Mouse (Mus musculus): ENCODE results near the gene Rhox3a. TPM values are rescaled to one million over a fixed set of nuclear protein-coding genes. Genes with fewer than 3 reads are reported as not detected.
"Not testable (repeated sequence)": the region's sequence is repeated elsewhere in the genome, so short reads cannot be mapped to it uniquely, and the experiment has no call there.

Rhox3a gene
- not detected for total RNA-seq (2021)

GRCm38 (mm10) chrX:37249619-37250018 is at the start of gene Rhox3a:
Gene Rhox3a (plus strand): TSS chrX:37249919.
- DNase-seq; intact Hi-C loops (cut with DNase I): not testable (repeated sequence)

- intact Hi-C loops (cut with DNase I) = no loop called here
- no peak for DNase-seq
Measured at GRCm38 (mm10) chrX:37210941-37211340, 38.8 kb upstream of the Rhox3a start, which contains the start of gene Gm9. Gene Gm9 (minus strand): TSS chrX:37211041.

GRCm38 (mm10) chrX:37222158-37222557 is 27.6 kb upstream of the Rhox3a start, which contains the start of gene Rhox1:
Gene Rhox1 (minus strand): TSS chrX:37222258.
- intact Hi-C loops (cut with DNase I); DNase-seq: not testable (repeated sequence)

GRCm38 (mm10) chrX:37244676-37245075 is 5.0 kb upstream of the Rhox3a start, which contains the start of gene Rhox2a:
Gene Rhox2a (plus strand): TSS chrX:37244976.
- intact Hi-C loops (cut with DNase I); DNase-seq: not testable (repeated sequence)

- intact Hi-C loops (cut with DNase I); DNase-seq: not testable (repeated sequence)
Measured at GRCm38 (mm10) chrX:37265038-37265437, 15.3 kb downstream of the Rhox3a start, which contains the start of gene Rhox4a. Gene Rhox4a (plus strand): TSS chrX:37265338.

Other genes starting within 250 kb of the Rhox3a start
- not detected for gene Sowahd, start 201.1 kb upstream of the Rhox3a start, total RNA-seq (2021)
- 100 to 1,000 TPM; 487 to 510 TPM for gene Rpl39, start 164.5 kb upstream of the Rhox3a start, total RNA-seq (2021)
- 1 to 10 TPM; 8.2 to 9.1 TPM for gene Upf3b, start 139.6 kb upstream of the Rhox3a start, total RNA-seq (2021)
- 10 to 100 TPM; 10.7 to 12.2 TPM for gene Nkap, start 123.1 kb upstream of the Rhox3a start, total RNA-seq (2021)
- gene Akap14, start 81.1 kb upstream of the Rhox3a start, total RNA-seq (2021) = not detected
- gene Ndufa1, start 58.8 kb upstream of the Rhox3a start, total RNA-seq (2021) = 100 to 1,000 TPM; 829 to 849 TPM
- gene Rnf113a1, start 58.7 kb upstream of the Rhox3a start, total RNA-seq (2021) = 1 to 10 TPM; 2.9 to 4.1 TPM
- gene Gm9, start 38.9 kb upstream of the Rhox3a start, total RNA-seq (2021) = not detected
- not detected for gene Rhox1, start 27.7 kb upstream of the Rhox3a start, total RNA-seq (2021)
- not detected for gene Rhox2a, start 4.9 kb upstream of the Rhox3a start, total RNA-seq (2021)
- gene Rhox4a, start 15.4 kb downstream of the Rhox3a start, total RNA-seq (2021) = not detected
- gene Rhox3a2, start 130.1 kb downstream of the Rhox3a start, total RNA-seq (2021) = not detected
- not detected for gene Rhox4a2, start 140.9 kb downstream of the Rhox3a start, total RNA-seq (2021)
- not detected for gene Rhox2b, start 162.1 kb downstream of the Rhox3a start, total RNA-seq (2021)
- gene Rhox4b, start 182.6 kb downstream of the Rhox3a start, total RNA-seq (2021) = not detected
- not detected for gene Rhox2c, start 203.8 kb downstream of the Rhox3a start, total RNA-seq (2021)
- gene Rhox3c, start 208.7 kb downstream of the Rhox3a start, total RNA-seq (2021) = not detected
- gene Rhox4c, start 230.4 kb downstream of the Rhox3a start, total RNA-seq (2021) = not detected
- gene Rhox2d, start 243.5 kb downstream of the Rhox3a start, total RNA-seq (2021) = not detected

Data from heart, postnatal 10 days (tissue).